Mouse (Mus musculus): ENCODE measurements around the gene Gm5538. TPM values are rescaled to one million over a fixed set of nuclear protein-coding genes. Genes with fewer than 3 reads are reported as not detected.

Gene Gm5538
- not detected in 2 replicates for polyA plus RNA-seq (2014; fragmentation: Nextera tagmentation; extraction: Ambion mirVana)

- Histone ChIP-seq H3K4me3 (ENCODE audit: low read depth, low read length) (no peak within 1 kb of the TSS), H3K4me1 (ENCODE audit: control insufficient read depth, insufficient read depth, low read length) (no peaks in the 10 kb centered on the region), H3K9ac (replicated peaks; ENCODE audit: low read depth, low read length) (no peak within 1 kb of the TSS), H3K27me3 (ENCODE audit: control insufficient read depth, insufficient read depth, low read length) (no peaks in the 10 kb centered on the region), H3K36me3 (ENCODE audit: control insufficient read depth, insufficient read depth, low read length) (no peaks in the 10 kb centered on the region), H3K27ac (ENCODE audit: low read depth, low read length) (no peak within 1 kb of the TSS), H3K4me2 (ENCODE audit: low read depth, low read length) (no peak within 1 kb of the TSS), H3K9me3 (ENCODE audit: control insufficient read depth, low read length) (no peaks in the 10 kb centered on the region)
- WGBS, result 85% methylated on average over 2 of the region's 2 CpGs
- no peak for ATAC-seq (ENCODE audit: low read depth)
These were observed at the start of gene Gm5538 for GRCm38 (mm10) chr3:59729490-59729889. Gene Gm5538, plus strand, starts transcription at chr3:59729790.

GRCm38 (mm10) chr3:59697391-59697790 lies 32.2 kb upstream of the Gm5538 start:
- ATAC-seq (ENCODE audit: low read depth), result no peak
- Histone ChIP-seq H3K27me3 (ENCODE audit: control insufficient read depth, insufficient read depth, low read length) (no peaks in the 10 kb centered on the region), H3K36me3 (ENCODE audit: control insufficient read depth, insufficient read depth, low read length) (no peaks in the 10 kb centered on the region), H3K9me3 (ENCODE audit: control insufficient read depth, low read length) (no peaks in the 10 kb centered on the region), H3K4me2 (ENCODE audit: low read depth, low read length) (no peak overlapping the region), H3K4me1 (ENCODE audit: control insufficient read depth, insufficient read depth, low read length) (no peaks in the 10 kb centered on the region), H3K27ac (ENCODE audit: low read depth, low read length) (no peak overlapping the region), H3K4me3 (ENCODE audit: low read depth, low read length) (no peak overlapping the region), H3K9ac (replicated peaks; ENCODE audit: low read depth, low read length) (no peak overlapping the region)
- WGBS, result 92% methylated on average over 3 of the region's 3 CpGs

- no peaks in the 10 kb centered on the region for H3K36me3 ChIP-seq (ENCODE audit: control insufficient read depth, insufficient read depth, low read length)
- H3K9ac ChIP-seq (replicated peaks; ENCODE audit: low read depth, low read length), result no peak overlapping the region
- no peaks in the 10 kb centered on the region for H3K27me3 ChIP-seq (ENCODE audit: control insufficient read depth, insufficient read depth, low read length)
- no peaks in the 10 kb centered on the region for H3K9me3 ChIP-seq (ENCODE audit: control insufficient read depth, low read length)
- H3K27ac ChIP-seq (ENCODE audit: low read depth, low read length), result no peak overlapping the region
- H3K4me2 ChIP-seq (ENCODE audit: low read depth, low read length), result no peak overlapping the region
- WGBS, result 91% methylated on average over 1 of the region's 1 CpGs
- H3K4me1 ChIP-seq (ENCODE audit: control insufficient read depth, insufficient read depth, low read length), result no peaks in the 10 kb centered on the region
- H3K4me3 ChIP-seq (ENCODE audit: low read depth, low read length), result no peak overlapping the region
- no peak for ATAC-seq (ENCODE audit: low read depth)
These were observed 26.9 kb upstream of the Gm5538 start for GRCm38 (mm10) chr3:59702614-59703110.

- Histone ChIP-seq H3K27me3 (ENCODE audit: control insufficient read depth, insufficient read depth, low read length) (no peaks in the 10 kb centered on the region), H3K9ac (replicated peaks; ENCODE audit: low read depth, low read length) (no peak overlapping the region), H3K4me2 (ENCODE audit: low read depth, low read length) (no peak overlapping the region), H3K36me3 (ENCODE audit: control insufficient read depth, insufficient read depth, low read length) (no peaks in the 10 kb centered on the region), H3K9me3 (ENCODE audit: control insufficient read depth, low read length) (no peaks in the 10 kb centered on the region), H3K4me1 (ENCODE audit: control insufficient read depth, insufficient read depth, low read length) (no peaks in the 10 kb centered on the region), H3K4me3 (ENCODE audit: low read depth, low read length) (no peak overlapping the region), H3K27ac (ENCODE audit: low read depth, low read length) (no peak overlapping the region)
- 95% methylated on average over 1 of the region's 1 CpGs for WGBS
- ATAC-seq (ENCODE audit: low read depth), result no peak
These were observed 10.3 kb downstream of the Gm5538 start for GRCm38 (mm10) chr3:59739866-59740265.

- H3K27ac ChIP-seq (ENCODE audit: low read depth, low read length), result no peak overlapping the region
- no peak for ATAC-seq (ENCODE audit: low read depth)
- H3K4me1 ChIP-seq (ENCODE audit: control insufficient read depth, insufficient read depth, low read length), result no peaks in the 10 kb centered on the region
- no peaks in the 10 kb centered on the region for H3K27me3 ChIP-seq (ENCODE audit: control insufficient read depth, insufficient read depth, low read length)
- no peaks in the 10 kb centered on the region for H3K9me3 ChIP-seq (ENCODE audit: control insufficient read depth, low read length)
- H3K9ac ChIP-seq (replicated peaks; ENCODE audit: low read depth, low read length), result no peak overlapping the region
- no peaks in the 10 kb centered on the region for H3K36me3 ChIP-seq (ENCODE audit: control insufficient read depth, insufficient read depth, low read length)
- 14% methylated on average over 2 of the region's 2 CpGs for WGBS
- no peak overlapping the region for H3K4me3 ChIP-seq (ENCODE audit: low read depth, low read length)
- H3K4me2 ChIP-seq (ENCODE audit: low read depth, low read length), result no peak overlapping the region
These were observed 14.6 kb downstream of the Gm5538 start for GRCm38 (mm10) chr3:59744181-59744580.

Other genes with a start within 250 kb of the Gm5538 start
- gene Gm8298, start 131.3 kb downstream of the Gm5538 start, polyA plus RNA-seq (2014; fragmentation: Nextera tagmentation; extraction: Ambion mirVana), result not detected in 2 replicates
- not detected in 2 replicates for gene C130079G13Rik, start 195.4 kb downstream of the Gm5538 start, polyA plus RNA-seq (2014; fragmentation: Nextera tagmentation; extraction: Ambion mirVana)

All from neural tube, embryonic 14.5 days (tissue).